Mouse (Mus musculus) MEL (cell line): Measurements from ENCODE around the gene Dpyd. TPM values are rescaled to one million over a fixed set of nuclear protein-coding genes. Genes with fewer than 3 reads are reported as not detected.

Experiments used
- DNase-seq: peaks from one replicate; pipeline ENCODE4 v3.0.0; 2011; ENCODE audit warnings: low read depth, low spot score
- H3K27ac ChIP-seq: 2 replicates; pipeline ENCODE4 v1.5.1; 2012; ENCODE audit warnings: low read depth, mild to moderate bottlenecking, control low read depth, low read length, moderate library complexity; ENCODE audit not compliant: control insufficient read depth
- H3K27me3 ChIP-seq, 2 experiments: fragments of 150-350 bp in 1 of 2; sonication (generic) in 1 of 2; 2 replicates each; pipeline ENCODE4 v1.6.1; 2012; ENCODE audit warnings: low read length in 2 of 2, mild to moderate bottlenecking in 2 of 2, improper control_type of control experiment in 1 of 2, moderate library complexity in 1 of 2; ENCODE audit not compliant: insufficient read depth in 2 of 2, control insufficient read depth in 1 of 2
- H3K36me3 ChIP-seq, 2 experiments: 2 replicates each; pipeline ENCODE4 v1.6.1; 2012 to 2014; ENCODE audit warnings: low read length in 2 of 2, improper control_type of control experiment in 1 of 2, inconsistent platforms in 1 of 2, mild to moderate bottlenecking in 1 of 2; ENCODE audit not compliant: insufficient read depth in 2 of 2, control insufficient read depth in 1 of 2
- H3K4me1 ChIP-seq, 2 experiments: fragments of 150-350 bp in 1 of 2; sonication (generic) in 1 of 2; 2 replicates each; pipeline ENCODE4 v1.6.1; 2012; ENCODE audit warnings: low read length in 2 of 2, improper control_type of control experiment in 1 of 2, mild to moderate bottlenecking in 1 of 2; ENCODE audit not compliant: insufficient read depth in 2 of 2, control insufficient read depth in 1 of 2
- H3K4me3 ChIP-seq, 2 experiments: fragments of 150-350 bp in 1 of 2; sonication (generic) in 1 of 2; 2 replicates each; pipeline ENCODE4 v1.5.1; 2012; ENCODE audit warnings: low read depth in 2 of 2, low read length in 2 of 2, mild to moderate bottlenecking in 2 of 2, moderate library complexity in 2 of 2, control low read depth in 1 of 2, improper control_type of control experiment in 1 of 2; ENCODE audit not compliant: control insufficient read depth in 1 of 2, insufficient read depth in 1 of 2
- H3K79me2 ChIP-seq: 2 replicates; pipeline ENCODE4 v1.6.1; 2012; ENCODE audit warnings: mild to moderate bottlenecking, low read length, moderate library complexity; ENCODE audit not compliant: control insufficient read depth, poor library complexity, insufficient read depth
- H3K9ac ChIP-seq: 2 replicates; pipeline ENCODE4 v1.6.1; 2012; ENCODE audit warnings: low read depth, mild to moderate bottlenecking, control low read depth, low read length, moderate library complexity; ENCODE audit not compliant: control insufficient read depth, poor library complexity, severe bottlenecking
- H3K9me3 ChIP-seq: fragments of 150-350 bp; sonication (generic); replicated peaks from 2 replicates; pipeline ENCODE4 v1.6.1; 2012; ENCODE audit warnings: mild to moderate bottlenecking, low read length, improper control_type of control experiment, moderate library complexity; ENCODE audit not compliant: insufficient read depth
- BHLHE40 ChIP-seq: IDR thresholded peaks from 2 replicates; pipeline ENCODE4 v1.6.1; 2012; ENCODE audit warnings: low read depth, mild to moderate bottlenecking, inconsistent platforms, low read length, improper control_type of control experiment, borderline replicate concordance
- CHD1 ChIP-seq: IDR thresholded peaks from 2 replicates; pipeline ENCODE4 v1.6.1; 2012; ENCODE audit warnings: low read depth, mild to moderate bottlenecking, inconsistent platforms, low read length, improper control_type of control experiment
- CHD2 ChIP-seq: IDR thresholded peaks from 2 replicates; pipeline ENCODE4 v1.6.1; 2011; ENCODE audit warnings: low read length, improper control_type of control experiment
- CTCF ChIP-seq, 3 experiments: IDR thresholded peaks in 2 of 3; conservative IDR thresholded peaks in 1 of 3; 2 replicates each; pipeline ENCODE4 v1.5.1; 2011 to 2012; ENCODE audit warnings: low read length in 3 of 3, low read depth in 2 of 3, mild to moderate bottlenecking in 2 of 3, improper control_type of control experiment in 1 of 3, inconsistent platforms in 1 of 3, mixed read lengths in 1 of 3, moderate library complexity in 1 of 3; ENCODE audit not compliant: control insufficient read depth in 1 of 3, insufficient read depth in 1 of 3, poor library complexity in 1 of 3, severe bottlenecking in 1 of 3
- E2F4 ChIP-seq: IDR thresholded peaks from 2 replicates; pipeline ENCODE4 v1.6.1; 2011; ENCODE audit warnings: low read depth, low read length, improper control_type of control experiment, borderline replicate concordance
- EP300 ChIP-seq, 2 experiments: IDR thresholded peaks; 2 replicates each; pipeline ENCODE4 v1.6.1; 2011; ENCODE audit warnings: improper control_type of control experiment in 2 of 2, low read length in 2 of 2, low read depth in 1 of 2, mild to moderate bottlenecking in 1 of 2
- ETS1 ChIP-seq: IDR thresholded peaks from 2 replicates; pipeline ENCODE4 v1.6.1; 2012; ENCODE audit warnings: low read depth, mild to moderate bottlenecking, inconsistent platforms, low read length, improper control_type of control experiment, moderate library complexity
- GABPA ChIP-seq: IDR thresholded peaks from 2 replicates; pipeline ENCODE4 v1.6.1; 2012; ENCODE audit warnings: low read depth, mild to moderate bottlenecking, inconsistent platforms, low read length, improper control_type of control experiment, moderate library complexity
- MAX ChIP-seq: IDR thresholded peaks from 2 replicates; pipeline ENCODE4 v1.6.1; 2011; ENCODE audit warnings: low read length, improper control_type of control experiment
- MXI1 ChIP-seq: IDR thresholded peaks from 2 replicates; pipeline ENCODE4 v1.6.1; 2011; ENCODE audit warnings: mild to moderate bottlenecking, low read depth, low read length, improper control_type of control experiment
- MYB ChIP-seq: IDR thresholded peaks from 2 replicates; pipeline ENCODE4 v1.6.1; 2011; ENCODE audit warnings: mild to moderate bottlenecking, low read depth, low read length, improper control_type of control experiment
- MYC ChIP-seq: IDR thresholded peaks from 2 replicates; pipeline ENCODE4 v1.6.1; 2011; ENCODE audit warnings: low read depth, mild to moderate bottlenecking, low read length, improper control_type of control experiment, moderate library complexity
- NRF1 ChIP-seq: IDR thresholded peaks from 2 replicates; pipeline ENCODE4 v1.6.1; 2014; ENCODE audit warnings: low read depth, mild to moderate bottlenecking, inconsistent platforms, low read length, improper control_type of control experiment, moderate library complexity; ENCODE audit not compliant: poor library complexity, insufficient read depth, severe bottlenecking
- POLR2A ChIP-seq, 2 experiments: IDR thresholded peaks; 2 replicates each; pipeline ENCODE4 v1.6.1; 2011 to 2012; ENCODE audit warnings: low read length in 2 of 2, mild to moderate bottlenecking in 2 of 2, control low read depth in 1 of 2, improper control_type of control experiment in 1 of 2, low read depth in 1 of 2, moderate library complexity in 1 of 2; ENCODE audit not compliant: control insufficient read depth in 1 of 2, insufficient read depth in 1 of 2, poor library complexity in 1 of 2
- POLR2AphosphoS2 ChIP-seq: IDR thresholded peaks from 2 replicates; pipeline ENCODE4 v1.6.1; 2011; ENCODE audit warnings: low read length, improper control_type of control experiment
- POLR2AphosphoS5 ChIP-seq: IDR thresholded peaks from 2 replicates; pipeline ENCODE4 v1.6.1; 2012; ENCODE audit warnings: low read depth, borderline replicate concordance, mild to moderate bottlenecking, inconsistent platforms, low read length, moderate library complexity, mixed read lengths
- RAD21 ChIP-seq: IDR thresholded peaks from 2 replicates; pipeline ENCODE4 v1.6.1; 2011; ENCODE audit warnings: mild to moderate bottlenecking, low read depth, low read length, improper control_type of control experiment
- SIN3A ChIP-seq: IDR thresholded peaks from 2 replicates; pipeline ENCODE4 v1.6.1; 2012; ENCODE audit warnings: low read length, improper control_type of control experiment, inconsistent platforms
- SMC3 ChIP-seq: IDR thresholded peaks from 2 replicates; pipeline ENCODE4 v1.6.1; 2011; ENCODE audit warnings: low read depth, low read length, improper control_type of control experiment
- TAL1 ChIP-seq: IDR thresholded peaks from 2 replicates; pipeline ENCODE4 v1.6.1; 2012; ENCODE audit warnings: mild to moderate bottlenecking, inconsistent platforms, low read length, moderate library complexity, mixed read lengths
- TCF12 ChIP-seq: IDR thresholded peaks from 2 replicates; pipeline ENCODE4 v1.6.1; 2014; ENCODE audit warnings: low read depth, mild to moderate bottlenecking, inconsistent platforms, low read length, improper control_type of control experiment, moderate library complexity
- UBTF ChIP-seq: IDR thresholded peaks from 2 replicates; pipeline ENCODE4 v1.6.1; 2012; ENCODE audit warnings: low read depth, mild to moderate bottlenecking, inconsistent platforms, low read length, improper control_type of control experiment, moderate library complexity, borderline replicate concordance; ENCODE audit not compliant: insufficient read depth
- USF2 ChIP-seq, 2 experiments: IDR thresholded peaks; 2 replicates each; pipeline ENCODE4 v1.6.1; 2011 to 2012; ENCODE audit warnings: improper control_type of control experiment in 2 of 2, low read length in 2 of 2, borderline replicate concordance in 1 of 2, inconsistent platforms in 1 of 2, low read depth in 1 of 2, mild to moderate bottlenecking in 1 of 2; ENCODE audit not compliant: insufficient read depth in 1 of 2
- ZKSCAN1 ChIP-seq: IDR thresholded peaks from 2 replicates; pipeline ENCODE4 v1.6.1; 2012; ENCODE audit warnings: low read depth, mild to moderate bottlenecking, inconsistent platforms, low read length, improper control_type of control experiment, moderate library complexity
- ZMIZ1 ChIP-seq: IDR thresholded peaks from 2 replicates; pipeline ENCODE4 v1.6.1; 2012; ENCODE audit warnings: low read depth, mild to moderate bottlenecking, inconsistent platforms, low read length, improper control_type of control experiment, moderate library complexity
- ZNF384 ChIP-seq: IDR thresholded peaks from 2 replicates; pipeline ENCODE4 v1.6.1; 2012; ENCODE audit warnings: low read depth, mild to moderate bottlenecking, inconsistent platforms, low read length, improper control_type of control experiment
- polyA plus RNA-seq, 2 experiments: library from polyadenylated mRNA; stranded (reverse) in 1 of 2; unstranded in 1 of 2; fragments of >175 nt in 1 of 2; fragments of >200 nt in 1 of 2; gene quantifications; 2 replicates each; pipeline versions ENCODE4 v1.2.1 to v1.2.4; 2012; ENCODE audit warnings: low replicate concordance in 2 of 2, low read depth in 1 of 2; ENCODE audit not compliant: insufficient read length in 2 of 2, insufficient read depth in 1 of 2, missing spikeins in 1 of 2
- total RNA-seq: library from RNA; depleted of rRNA; stranded (reverse); fragments of 300-350 nt; gene quantifications from 2 replicates; pipeline ENCODE4 v1.2.3, GENCODE M21; 2012

Dpyd gene
- total and polyA plus RNA-seq, 3 experiments: not detected

DNA sequence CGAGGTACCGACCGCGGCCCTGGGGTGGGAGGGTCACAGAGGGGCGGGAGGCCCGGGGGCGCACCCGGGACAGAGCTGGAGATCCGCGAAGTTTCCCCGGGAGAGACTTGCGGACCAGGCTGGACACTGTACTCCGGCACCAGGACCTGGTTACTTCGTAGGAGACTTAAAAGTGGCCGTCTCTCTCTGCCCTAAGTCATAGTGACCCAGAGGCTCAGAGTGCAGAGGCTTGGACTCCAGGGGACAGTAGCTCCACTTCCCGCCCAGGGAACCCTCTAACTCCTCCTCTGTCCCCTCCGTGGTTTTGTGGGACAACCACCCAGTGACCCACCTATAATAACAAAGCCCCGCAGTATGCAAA, 362 bp downstream of the Dpyd start:
- Histone ChIP-seq H3K27ac (no peak overlapping the region), H3K79me2 (no peaks in the 10 kb centered on the region), H3K4me1 (no peaks in the 10 kb centered on the region), H3K36me3 (no peaks in the 10 kb centered on the region), H3K4me3 (no peak overlapping the region)
- DNase-seq: no peak
- TF ChIP-seq EP300 (IDR thresholded peaks at IDR 0.05; ENCODE audit: low read depth in 1 of 2, low read length in 2 of 2) (no peak), BHLHE40 (no peak), CTCF (IDR thresholded peaks at IDR 0.05 in 2 of 3, conservative IDR thresholded peaks at IDR 0.05 in 1 of 3; ENCODE audit: control insufficient read depth in 1 of 3, insufficient read depth in 1 of 3, low read depth in 2 of 3, low read length in 3 of 3, poor library complexity in 1 of 3, severe bottlenecking in 1 of 3) (no peak), POLR2AphosphoS5 (no peak), MXI1 (no peak), NRF1 (no peak), CHD2 (no peak), ZKSCAN1 (no peak), MYC (no peak), USF2 (IDR thresholded peaks at IDR 0.05; ENCODE audit: borderline replicate concordance in 1 of 2, insufficient read depth in 1 of 2, low read depth in 1 of 2, low read length in 2 of 2) (no peak), MYB (no peak)
- TF ChIP-seq, all 39 proteins: peak for 0
- Histone ChIP-seq H3K9ac (no peak overlapping the region), H3K27me3 (no peaks in the 10 kb centered on the region), H3K9me3 (no peaks in the 10 kb centered on the region)

- Histone ChIP-seq H3K9ac (no peak overlapping the region), H3K4me3 (no peak overlapping the region), H3K36me3 (no peaks in the 10 kb centered on the region), H3K27me3 (no peaks in the 10 kb centered on the region), H3K27ac (no peak overlapping the region), H3K9me3 (no peaks in the 10 kb centered on the region), H3K79me2 (no peaks in the 10 kb centered on the region), H3K4me1 (no peaks in the 10 kb centered on the region)
- TF ChIP-seq ZMIZ1 (no peak), MYC (no peak), GABPA (no peak), ZNF384 (no peak), RAD21 (no peak), TAL1 (no peak), POLR2A (IDR thresholded peaks at IDR 0.05; ENCODE audit: control insufficient read depth in 1 of 2, insufficient read depth in 1 of 2, low read depth in 1 of 2, low read length in 2 of 2, poor library complexity in 1 of 2) (no peak), CHD1 (no peak), POLR2AphosphoS2 (no peak), TCF12 (no peak), EP300 (IDR thresholded peaks at IDR 0.05; ENCODE audit: low read depth in 1 of 2, low read length in 2 of 2) (no peak), MXI1 (no peak), ETS1 (no peak), SIN3A (no peak), UBTF (no peak), SMC3 (no peak), E2F4 (no peak), CTCF (IDR thresholded peaks at IDR 0.05 in 2 of 3, conservative IDR thresholded peaks at IDR 0.05 in 1 of 3; ENCODE audit: control insufficient read depth in 1 of 3, insufficient read depth in 1 of 3, low read depth in 2 of 3, low read length in 3 of 3, poor library complexity in 1 of 3, severe bottlenecking in 1 of 3) (no peak), MAX (no peak)
- no peak for DNase-seq
Observed at GRCm38 (mm10) chr3:118566779-118567178, 4.8 kb downstream of the Dpyd start.
